Mouse (Mus musculus) lung, embryonic 15.5 days (tissue): ENCODE measurements at regions not wholly inside any gene's neighbourhood (a gene's known extent, or its start where the extent isn't known, plus 50 kb on each side); places are given as distances from the start of the nearest gene placed in this dataset.

Experiments used
- ATAC-seq: fragments of 200-750 bp; cut with Nextera tagmentation; 2 replicates; pipeline ENCODE4 v1.8.0; 2017; ENCODE audit warnings: moderate number of reproducible peaks, borderline replicate concordance; ENCODE audit not compliant: low FRiP score, low TSS enrichment; ENCODE audit errors: extremely low read depth
- H3K27ac ChIP-seq: fragments of 300-500 bp; sonication (generic); 2 replicates; pipeline ENCODE4 v1.5.1; 2015; ENCODE audit warnings: moderate library complexity, mild to moderate bottlenecking, inconsistent platforms
- H3K27me3 ChIP-seq: fragments of 300-500 bp; sonication (generic); 2 replicates; pipeline ENCODE4 v1.6.1; 2015; ENCODE audit warnings: inconsistent platforms
- H3K36me3 ChIP-seq: fragments of 300-500 bp; sonication (generic); 2 replicates; pipeline ENCODE4 v1.6.1; 2015; ENCODE audit warnings: inconsistent platforms
- H3K4me1 ChIP-seq: fragments of 300-500 bp; sonication (generic); 2 replicates; pipeline ENCODE4 v1.6.1; 2015; ENCODE audit warnings: inconsistent platforms
- H3K4me2 ChIP-seq: fragments of 300-500 bp; sonication (generic); 2 replicates; pipeline ENCODE4 v1.6.1; 2015; ENCODE audit warnings: inconsistent platforms, mild to moderate bottlenecking, moderate library complexity
- H3K4me3 ChIP-seq: fragments of 300-500 bp; sonication (generic); 2 replicates; pipeline ENCODE4 v1.5.1; 2015; ENCODE audit warnings: mild to moderate bottlenecking, inconsistent platforms
- H3K9ac ChIP-seq: fragments of 300-500 bp; sonication (generic); 2 replicates; pipeline ENCODE4 v1.6.1; 2015; ENCODE audit warnings: inconsistent platforms
- H3K9me3 ChIP-seq: fragments of 300-500 bp; sonication (generic); 2 replicates; pipeline ENCODE4 v1.6.1; 2016; ENCODE audit warnings: inconsistent platforms
- WGBS: fragments of 180-500 bp; shearing (Covaris S2); methylation state at CpG from one replicate; pipeline ENCODE4 v1.1.7; 2015; 5-methylcytosine and 5-hydroxymethylcytosine counted together

DNA sequence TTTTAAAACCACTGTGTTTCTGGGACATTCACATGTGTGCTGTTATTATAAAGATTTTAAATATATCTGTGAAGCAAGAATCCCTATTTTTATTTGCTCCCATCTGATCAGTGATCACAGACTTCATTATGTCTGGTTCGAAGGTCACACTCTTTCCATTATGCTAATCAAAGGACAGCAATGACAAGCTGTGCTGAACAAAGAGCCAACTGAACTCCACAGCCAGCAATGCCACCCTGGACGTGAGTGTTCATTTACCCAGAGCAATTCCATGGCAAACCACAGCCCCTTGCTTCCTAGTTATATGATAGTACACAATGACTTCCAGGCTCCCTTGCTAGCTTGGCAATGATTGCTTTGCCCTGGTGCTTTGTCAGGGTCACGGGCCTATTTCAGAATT is 55.6 kb upstream of the Ccdc190 start:
- Histone ChIP-seq H3K4me1 (no peaks in the 10 kb centered on the region), H3K36me3 (no peaks in the 10 kb centered on the region), H3K27me3 (no peaks in the 10 kb centered on the region), H3K9me3 (no peaks in the 10 kb centered on the region), H3K4me3 (no peak overlapping the region), H3K27ac (no peak overlapping the region), H3K4me2 (no peak overlapping the region), H3K9ac (no peak overlapping the region)
- WGBS = 68% methylated on average over 3 of the region's 3 CpGs
- no peak for ATAC-seq

GRCm38 (mm10) chr1:169868636-169869035 is 59.8 kb upstream of the Ccdc190 start:
- H3K9me3 ChIP-seq = no peaks in the 10 kb centered on the region
- H3K4me2 ChIP-seq = no peak overlapping the region
- no peak overlapping the region for H3K9ac ChIP-seq
- no peaks in the 10 kb centered on the region for H3K4me1 ChIP-seq
- ATAC-seq = no peak
- no peak overlapping the region for H3K4me3 ChIP-seq
- H3K36me3 ChIP-seq = no peaks in the 10 kb centered on the region
- no peaks in the 10 kb centered on the region for H3K27me3 ChIP-seq
- WGBS = 57% methylated on average over 3 of the region's 3 CpGs
- H3K27ac ChIP-seq = no peak overlapping the region

DNA sequence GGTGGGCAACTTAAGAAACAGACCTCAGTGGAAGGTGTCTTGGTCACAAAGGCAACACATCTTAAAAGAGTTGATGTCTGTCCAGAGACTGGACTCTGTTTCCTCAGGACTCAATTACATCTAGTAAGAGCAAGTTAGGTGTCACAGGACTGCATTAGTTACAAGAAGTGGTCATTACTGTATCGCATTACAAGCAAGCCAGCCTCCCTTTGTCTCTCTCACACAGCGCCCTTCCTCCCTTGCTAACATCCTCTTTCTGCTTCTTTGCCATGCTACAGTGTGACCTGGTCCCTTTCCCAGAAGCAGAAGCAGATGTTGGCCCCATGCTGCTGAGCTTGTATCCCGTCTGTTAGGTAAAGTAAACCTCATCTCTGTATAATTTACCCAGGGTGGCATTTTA is 61.0 kb upstream of the Ccdc190 start:
- H3K27ac ChIP-seq = no peak overlapping the region
- no peak for ATAC-seq
- no peak overlapping the region for H3K4me2 ChIP-seq
- WGBS = 42% methylated on average over 3 of the region's 3 CpGs
- H3K9me3 ChIP-seq = no peaks in the 10 kb centered on the region
- H3K4me1 ChIP-seq = no peaks in the 10 kb centered on the region
- no peaks in the 10 kb centered on the region for H3K27me3 ChIP-seq
- no peak overlapping the region for H3K9ac ChIP-seq
- no peak overlapping the region for H3K4me3 ChIP-seq
- no peaks in the 10 kb centered on the region for H3K36me3 ChIP-seq

DNA sequence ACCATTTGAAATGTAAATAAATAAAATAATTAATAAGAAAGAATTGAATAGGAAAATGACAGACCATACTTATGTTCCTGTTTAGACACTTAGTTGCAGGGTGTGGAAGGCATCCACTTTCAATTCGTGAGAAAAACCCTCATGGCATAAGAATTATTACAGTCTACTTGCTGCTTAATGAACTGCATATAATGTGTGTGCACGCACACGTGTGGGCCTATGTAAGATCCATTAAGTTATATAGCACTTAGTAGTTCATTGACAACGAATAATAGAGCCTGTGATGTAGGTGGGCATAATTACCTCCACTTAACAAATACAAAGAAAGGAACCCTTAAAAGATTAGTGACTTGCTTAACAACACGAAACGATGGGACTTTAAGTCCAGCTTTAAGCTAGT is 61.6 kb upstream of the Ccdc190 start:
- Histone ChIP-seq H3K27ac (no peak overlapping the region), H3K4me2 (no peak overlapping the region), H3K4me3 (no peak overlapping the region), H3K4me1 (no peaks in the 10 kb centered on the region), H3K9me3 (no peaks in the 10 kb centered on the region), H3K36me3 (no peaks in the 10 kb centered on the region), H3K27me3 (no peaks in the 10 kb centered on the region), H3K9ac (no peak overlapping the region)
- no peak for ATAC-seq
- WGBS = 82% methylated on average over 6 of the region's 6 CpGs

- WGBS = 72% methylated on average over 3 of the region's 3 CpGs
- no peaks in the 10 kb centered on the region for H3K27me3 ChIP-seq
- H3K36me3 ChIP-seq = no peaks in the 10 kb centered on the region
- no peaks in the 10 kb centered on the region for H3K9me3 ChIP-seq
- no peak overlapping the region for H3K4me2 ChIP-seq
- H3K9ac ChIP-seq = no peak overlapping the region
- H3K4me1 ChIP-seq = no peaks in the 10 kb centered on the region
- H3K27ac ChIP-seq = no peak overlapping the region
- no peak for ATAC-seq
- H3K4me3 ChIP-seq = no peak overlapping the region
Measured at GRCm38 (mm10) chr1:169859041-169859440, 69.4 kb upstream of the Ccdc190 start.

DNA sequence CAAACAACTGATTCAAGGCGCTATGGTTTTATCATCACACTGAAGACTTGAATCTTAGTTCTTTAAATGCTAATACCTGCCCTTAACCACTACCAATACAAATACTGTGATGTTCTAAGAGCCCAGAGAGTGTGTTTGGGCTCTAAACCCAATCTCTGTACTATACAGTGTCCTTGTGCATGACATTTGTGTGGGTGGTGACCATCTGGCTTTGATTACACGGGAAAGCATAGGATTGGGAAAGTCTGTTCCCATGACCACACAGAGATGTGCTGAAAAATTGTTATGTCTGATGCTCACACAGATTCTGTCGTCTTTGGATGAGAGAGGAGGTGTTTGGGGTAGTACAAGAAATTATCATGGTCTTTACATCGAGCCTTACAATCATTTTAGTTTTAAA is 76.8 kb upstream of the Ccdc190 start:
- H3K27ac ChIP-seq = no peak overlapping the region
- no peaks in the 10 kb centered on the region for H3K4me1 ChIP-seq
- H3K9me3 ChIP-seq = no peaks in the 10 kb centered on the region
- WGBS = 58% methylated on average over 4 of the region's 4 CpGs
- no peak overlapping the region for H3K9ac ChIP-seq
- H3K27me3 ChIP-seq = no peaks in the 10 kb centered on the region
- H3K4me3 ChIP-seq = no peak overlapping the region
- no peak for ATAC-seq
- no peak overlapping the region for H3K4me2 ChIP-seq
- no peaks in the 10 kb centered on the region for H3K36me3 ChIP-seq

- Histone ChIP-seq H3K4me3 (no peak overlapping the region), H3K4me1 (no peaks in the 10 kb centered on the region), H3K9me3 (no peaks in the 10 kb centered on the region), H3K27ac (no peak overlapping the region), H3K27me3 (no peaks in the 10 kb centered on the region), H3K4me2 (no peak overlapping the region), H3K36me3 (no peaks in the 10 kb centered on the region), H3K9ac (no peak overlapping the region)
- ATAC-seq = no peak
- WGBS = 80% methylated on average over 10 of the region's 10 CpGs
Measured at GRCm38 (mm10) chr1:169848254-169849015, 80.0 kb upstream of the Ccdc190 start.

GRCm38 (mm10) chr1:169842490-169842889 is 86.0 kb upstream of the Ccdc190 start:
- no peak overlapping the region for H3K9ac ChIP-seq
- no peak overlapping the region for H3K27ac ChIP-seq
- no peaks in the 10 kb centered on the region for H3K4me1 ChIP-seq
- 71% methylated on average over 4 of the region's 4 CpGs for WGBS
- H3K9me3 ChIP-seq = no peaks in the 10 kb centered on the region
- H3K4me3 ChIP-seq = no peak overlapping the region
- ATAC-seq = no peak
- H3K27me3 ChIP-seq = no peaks in the 10 kb centered on the region
- no peak overlapping the region for H3K4me2 ChIP-seq
- H3K36me3 ChIP-seq = no peaks in the 10 kb centered on the region

- no peak overlapping the region for H3K9ac ChIP-seq
- no peaks in the 10 kb centered on the region for H3K4me1 ChIP-seq
- H3K4me2 ChIP-seq = no peak overlapping the region
- WGBS = 72% methylated on average over 4 of the region's 4 CpGs
- no peaks in the 10 kb centered on the region for H3K9me3 ChIP-seq
- no peaks in the 10 kb centered on the region for H3K36me3 ChIP-seq
- no peaks in the 10 kb centered on the region for H3K27me3 ChIP-seq
- no peak overlapping the region for H3K27ac ChIP-seq
- no peak overlapping the region for H3K4me3 ChIP-seq
- no peak for ATAC-seq
Measured at GRCm38 (mm10) chr1:169840948-169841347, 87.5 kb upstream of the Ccdc190 start.

- Histone ChIP-seq H3K4me3 (no peak overlapping the region), H3K27ac (no peak overlapping the region), H3K4me2 (no peak overlapping the region), H3K9ac (no peak overlapping the region), H3K9me3 (no peaks in the 10 kb centered on the region), H3K36me3 (no peaks in the 10 kb centered on the region), H3K27me3 (no peaks in the 10 kb centered on the region), H3K4me1 (no peaks in the 10 kb centered on the region)
- 74% methylated on average over 6 of the region's 6 CpGs for WGBS
- ATAC-seq = no peak
Measured at GRCm38 (mm10) chr1:169840056-169840728, 88.3 kb upstream of the Ccdc190 start.

DNA sequence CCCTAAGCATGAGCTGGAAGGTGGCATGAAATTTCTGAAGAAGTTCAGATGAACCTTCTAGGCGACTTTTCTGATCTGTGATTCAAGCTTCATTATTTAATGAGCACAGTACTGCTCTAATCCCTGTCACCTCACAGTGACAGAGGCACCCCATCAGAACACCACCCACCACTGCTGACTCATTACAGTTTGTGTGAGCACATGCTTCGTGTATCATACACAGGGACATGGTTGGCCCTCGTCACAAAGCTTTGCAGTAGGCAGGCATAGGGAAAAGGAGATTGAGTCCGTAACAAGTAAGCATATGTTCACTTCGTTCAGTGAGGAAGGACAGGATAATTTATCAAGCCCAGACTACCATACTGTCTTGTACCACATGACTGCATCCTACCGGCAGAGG is 85.9 kb upstream of the Rgs4 start:
- Histone ChIP-seq H3K36me3 (no peaks in the 10 kb centered on the region), H3K27ac (no peak overlapping the region), H3K9me3 (no peaks in the 10 kb centered on the region), H3K27me3 (no peaks in the 10 kb centered on the region), H3K9ac (no peak overlapping the region), H3K4me1 (peaks cover 7% of the 10 kb centered on the region; the same call in 1 of the 2 replicates), H3K4me2 (no peak overlapping the region), H3K4me3 (no peak overlapping the region)
- no peak for ATAC-seq
- WGBS = 69% methylated on average over 6 of the region's 6 CpGs

GRCm38 (mm10) chr1:169831326-169832066 is 84.1 kb upstream of the Rgs4 start:
- Histone ChIP-seq H3K27me3 (no peaks in the 10 kb centered on the region), H3K4me1 (peaks cover 7% of the 10 kb centered on the region; the same call in 1 of the 2 replicates), H3K27ac (peak overlapping the region; percentile 22), H3K4me2 (no peak overlapping the region), H3K9me3 (no peaks in the 10 kb centered on the region), H3K4me3 (no peak overlapping the region), H3K9ac (no peak overlapping the region), H3K36me3 (no peaks in the 10 kb centered on the region)
- ATAC-seq = peak; percentile 49; the same call in 1 of the 2 replicates
- WGBS = 24% methylated on average over 8 of the region's 8 CpGs
